Mouse (Mus musculus): ENCODE results near the gene Emilin3.

Gene Emilin3

DNA sequence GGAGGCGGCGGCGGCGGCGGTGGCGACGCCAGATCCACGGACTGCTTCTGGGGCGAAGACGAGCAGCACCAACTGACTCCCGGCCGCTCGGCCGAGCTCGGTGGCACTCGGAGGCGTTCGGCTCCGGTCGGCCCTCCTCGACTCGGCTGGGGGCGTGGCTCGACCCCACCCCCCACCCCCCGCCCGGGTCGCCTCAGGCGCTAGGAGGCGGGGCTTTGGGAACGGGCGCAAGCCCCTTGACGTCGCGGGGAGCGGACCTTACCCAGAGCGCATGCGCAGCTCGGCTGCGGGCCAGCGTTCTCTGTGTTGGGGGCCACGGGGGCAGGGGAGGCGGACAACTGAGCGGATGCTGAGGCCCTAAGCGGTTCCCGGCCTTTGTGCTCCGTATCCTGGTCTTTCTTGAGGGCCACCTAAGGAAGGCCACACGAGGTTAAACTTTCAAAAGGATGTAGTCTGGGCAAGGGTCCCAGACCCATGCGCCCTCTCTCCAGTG is 39.2 kb downstream of the Emilin3 start, which contains the start of gene Zhx3:
Gene Zhx3 (minus strand): TSS at position 109 of the 493 bp plus-strand sequence.
- peak; percentile 93 for DNase-seq (ENCODE audit: low spot score)

DNA sequence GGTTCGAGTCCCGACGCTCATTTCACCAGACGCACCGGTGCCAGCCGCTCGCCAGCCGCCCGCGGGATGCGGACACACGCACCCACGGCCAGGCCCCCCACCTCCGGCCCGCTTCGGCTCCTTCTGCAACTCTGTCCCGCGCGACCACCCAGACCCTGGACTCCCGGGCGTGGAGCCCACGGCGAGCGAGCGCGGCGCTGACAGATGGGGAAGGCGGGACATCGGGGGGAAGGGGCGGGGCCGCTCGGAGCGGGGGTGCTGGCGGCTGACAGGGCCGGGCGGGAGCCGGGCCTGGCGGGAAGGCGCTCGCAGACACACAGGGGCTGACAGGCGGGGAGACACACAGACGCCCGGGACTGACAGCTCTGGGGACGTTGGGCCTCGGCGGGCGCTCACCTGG is 39.7 kb downstream of the Emilin3 start:
- DNase-seq (ENCODE audit: low spot score): peak; percentile 57

DNA sequence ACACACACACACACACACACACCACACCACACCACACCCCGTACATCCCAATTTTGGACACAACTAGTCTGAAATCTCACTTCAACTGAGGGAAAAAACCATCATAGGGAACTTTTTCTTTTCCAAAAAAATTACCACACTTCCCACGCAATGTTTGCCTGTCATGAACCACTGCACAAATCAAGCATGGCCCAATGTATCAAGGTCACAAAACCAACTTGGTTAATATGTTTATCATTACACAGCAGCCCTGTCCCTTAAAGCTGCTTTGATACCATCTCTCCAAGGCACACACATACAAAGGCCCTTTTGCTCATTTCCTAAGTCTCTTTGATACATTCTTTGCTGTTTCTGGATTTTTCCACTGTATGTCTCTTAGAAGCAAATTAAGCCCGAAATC is 40.8 kb downstream of the Emilin3 start:
- no peak for DNase-seq (ENCODE audit: low spot score)

DNA sequence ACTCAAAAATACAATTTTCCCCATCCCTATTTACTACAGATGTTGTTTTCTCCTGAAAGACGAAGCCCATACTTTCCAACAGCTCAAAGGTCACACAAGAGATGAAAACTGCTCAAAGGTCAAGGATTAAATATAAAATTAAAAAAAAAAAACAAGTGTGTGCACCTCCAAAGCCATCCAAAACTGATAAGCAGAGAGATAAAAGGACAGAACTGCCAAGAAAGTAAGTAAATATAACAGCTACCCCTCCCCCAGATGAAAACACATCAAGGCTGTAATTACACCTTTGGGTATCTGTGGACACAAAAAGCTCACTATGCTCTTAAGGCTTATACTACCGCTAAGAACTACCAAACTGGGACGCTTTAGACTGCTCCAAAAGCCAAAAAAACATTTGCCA is 42.7 kb downstream of the Emilin3 start:
- no peak for DNase-seq (ENCODE audit: low spot score)

DNA sequence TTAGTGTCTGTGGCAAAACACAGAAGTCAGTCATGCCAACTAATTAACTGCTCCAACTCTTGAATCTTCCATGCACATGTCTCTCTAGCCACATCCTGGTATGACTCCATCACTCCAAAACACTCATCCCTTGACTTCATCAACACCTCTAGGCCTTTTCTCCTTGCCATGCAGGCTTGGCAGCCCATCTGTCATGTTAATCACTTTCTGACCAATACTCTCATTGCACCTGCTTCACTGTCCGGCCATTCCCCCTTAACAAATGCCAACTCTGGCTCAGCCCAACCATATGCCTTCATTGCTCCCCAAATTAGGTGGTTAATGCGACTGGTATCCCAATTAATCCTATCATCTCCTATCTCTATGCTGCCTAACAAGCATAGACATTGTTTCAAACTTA is 46.9 kb downstream of the Emilin3 start:
- DNase-seq (ENCODE audit: low spot score): no peak

DNA sequence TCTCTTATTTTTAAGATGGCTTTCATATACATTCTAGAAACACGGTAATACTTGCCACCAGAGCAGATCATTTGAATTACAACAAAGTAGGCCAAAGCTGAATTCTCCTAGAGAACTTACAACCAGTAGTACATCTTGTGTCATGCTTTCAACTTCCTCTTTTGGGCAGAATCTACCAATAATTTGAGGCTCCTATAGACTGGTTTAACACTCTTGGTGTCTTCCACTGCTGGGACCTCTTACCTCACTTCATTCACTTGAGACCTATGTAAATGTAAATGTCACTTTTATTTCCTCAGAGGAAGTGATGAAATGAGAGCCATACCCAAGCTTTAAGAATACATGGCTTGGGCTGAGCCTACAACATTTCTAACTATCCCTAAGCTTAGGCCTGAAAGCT is 48.0 kb downstream of the Emilin3 start:
- no peak for DNase-seq (ENCODE audit: low spot score)

DNA sequence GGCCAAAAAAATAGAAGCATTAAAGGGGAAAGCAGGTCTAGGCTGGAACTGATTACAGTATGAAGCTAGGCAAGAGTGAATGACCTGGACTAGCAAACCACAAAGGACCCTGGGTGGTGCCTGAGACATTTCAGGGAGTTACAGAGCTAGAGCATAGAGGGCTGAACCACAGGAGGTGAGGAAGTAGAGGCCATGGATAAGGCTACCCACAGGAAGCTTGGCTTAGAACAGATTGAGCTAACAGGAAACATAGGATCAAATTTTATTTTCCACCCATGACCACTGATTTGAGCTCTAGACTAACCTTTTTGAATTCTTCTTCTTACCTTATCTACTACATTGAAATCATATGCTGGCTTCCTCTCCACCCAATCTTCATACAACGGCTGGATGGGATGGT is 51.8 kb downstream of the Emilin3 start:
- DNase-seq (ENCODE audit: low spot score): no peak

All from lung, postnatal 25 days (tissue).